ENCODE assay signal across 27 mouse cellular contexts in genomic region chr3:28321635-28322034, GRCm38 (mm10).
"Had no signal": no experiment of that assay in that cellular context is flagged by ENCODE, and none has a peak within 500 bp of the region (broad histone marks: within the 10 kb centered on the region; RNA-seq: fewer than 3 reads in every experiment).

No protein-coding gene starts in this region.

- H3K27me3 ChIP-seq: heart, embryonic 13.5 days; heart, embryonic 15.5 days; hindbrain, embryonic 12.5 days; intestine, embryonic 15.5 days; limb, embryonic 12.5 days; liver, embryonic 13.5 days had no signal

- DNase-seq: gastrocnemius, adult 2 months; gastrocnemius, postnatal 10 days; gastrocnemius, postnatal 25 days; heart, adult 2 months; heart, postnatal 4 days; kidney, adult 18-20 months; kidney, adult 8-10 months; kidney, postnatal 10 days; kidney, postnatal 25 days; kidney, postnatal 4 days; liver; liver, embryonic 13.5 days had no signal

- H3K9ac ChIP-seq: heart, embryonic 13.5 days; heart, embryonic 15.5 days; hindbrain, embryonic 12.5 days; hindbrain, embryonic 14.5 days; intestine, embryonic 15.5 days; limb, embryonic 12.5 days; liver, embryonic 13.5 days had no signal

- ATAC-seq: hindbrain, embryonic 16.5 days; inflammation-experienced regulatory T-cells, adult 6 months; intestine, embryonic 15.5 days; intestine, postnatal 0 days had no signal

- H3K4me2 ChIP-seq: heart, embryonic 11.5 days; heart, embryonic 13.5 days; heart, embryonic 15.5 days; hindbrain, embryonic 12.5 days; hindbrain, embryonic 14.5 days; intestine, embryonic 15.5 days; limb, embryonic 12.5 days; liver, embryonic 11.5 days; liver, embryonic 13.5 days had no signal

- H3K4me3 ChIP-seq: gastrocnemius, adult 2 months; heart, adult 2 months; heart, embryonic 13.5 days; heart, embryonic 15.5 days; hindbrain, embryonic 10.5 days; hindbrain, embryonic 12.5 days; intestine, embryonic 15.5 days; layer of hippocampus, adult 2 months; left cerebral cortex, adult 2 months; limb, embryonic 10.5 days; limb, embryonic 12.5 days; liver, embryonic 13.5 days had no signal

- H3K36me3 ChIP-seq: heart, embryonic 13.5 days; heart, embryonic 15.5 days; hindbrain, embryonic 10.5 days; hindbrain, embryonic 12.5 days; intestine, embryonic 15.5 days; limb, embryonic 10.5 days; limb, embryonic 12.5 days; liver, embryonic 13.5 days had no signal

- H3K4me1 ChIP-seq: heart, embryonic 13.5 days; heart, embryonic 15.5 days; hindbrain, embryonic 12.5 days; intestine, embryonic 15.5 days; liver, embryonic 13.5 days had no signal

- H3K27ac ChIP-seq: gastrocnemius, adult 2 months; heart, adult 2 months; heart, embryonic 13.5 days; heart, embryonic 15.5 days; hindbrain, embryonic 10.5 days; hindbrain, embryonic 12.5 days; hindbrain, embryonic 14.5 days; intestine, embryonic 15.5 days; layer of hippocampus, adult 2 months; left cerebral cortex, adult 2 months; limb, embryonic 10.5 days; limb, embryonic 12.5 days; liver, embryonic 13.5 days had no signal

- H3K9me3 ChIP-seq: heart, embryonic 15.5 days; hindbrain, embryonic 10.5 days; hindbrain, embryonic 12.5 days; intestine, embryonic 15.5 days; limb, embryonic 10.5 days; limb, embryonic 12.5 days; liver, embryonic 13.5 days had no signal
